Mouse (Mus musculus): ENCODE measurements around the gene Patz1. TPM values are rescaled to one million over a fixed set of nuclear protein-coding genes. Genes with fewer than 3 reads are reported as not detected.

The Patz1 gene
- polyA plus RNA-seq, 1 experiment, result 1.8 TPM

GRCm38 (mm10) chr11:3278351-3278750 is 10.3 kb upstream of the Patz1 start:
- Histone ChIP-seq H3K4me1 (ENCODE audit: control insufficient read depth) (no peaks in the 10 kb centered on the region), H3K27me3 (ENCODE audit: control insufficient read depth) (no peaks in the 10 kb centered on the region; the same call in 1 of the 2 replicates), H3K36me3 (ENCODE audit: control insufficient read depth) (no peaks in the 10 kb centered on the region), H3K4me3 (replicated peaks) (no peak overlapping the region), H3K9me3 (ENCODE audit: control insufficient read depth, low read length) (peaks cover 21% of the 10 kb centered on the region)
- no peak for TF ChIP-seq GATA1 (IDR thresholded peaks at IDR 0.05; ENCODE audit: low read length)
- no peak for TF ChIP-seq TAL1 (IDR thresholded peaks at IDR 0.05; ENCODE audit: low read length)

GRCm38 (mm10) chr11:3279729-3280128 is 8.9 kb upstream of the Patz1 start:
- no peaks in the 10 kb centered on the region for H3K4me1 ChIP-seq (ENCODE audit: control insufficient read depth)
- H3K27me3 ChIP-seq (ENCODE audit: control insufficient read depth), result no peaks in the 10 kb centered on the region; the same call in 1 of the 2 replicates
- H3K9me3 ChIP-seq (ENCODE audit: control insufficient read depth, low read length), result peaks cover 21% of the 10 kb centered on the region
- no peaks in the 10 kb centered on the region for H3K36me3 ChIP-seq (ENCODE audit: control insufficient read depth)
- no peak overlapping the region for H3K4me3 ChIP-seq (replicated peaks)
- no peak for TF ChIP-seq TAL1 (IDR thresholded peaks at IDR 0.05; ENCODE audit: low read length)
- no peak for TF ChIP-seq GATA1 (IDR thresholded peaks at IDR 0.05; ENCODE audit: low read length)

- H3K27me3 ChIP-seq (ENCODE audit: control insufficient read depth), result peaks cover 6% of the 10 kb centered on the region
- no peaks in the 10 kb centered on the region for H3K4me1 ChIP-seq (ENCODE audit: control insufficient read depth)
- no peak overlapping the region for H3K4me3 ChIP-seq (replicated peaks)
- H3K9me3 ChIP-seq (ENCODE audit: control insufficient read depth, low read length), result peaks cover 21% of the 10 kb centered on the region
- TF ChIP-seq TAL1 (IDR thresholded peaks at IDR 0.05; ENCODE audit: low read length), result no peak
- TF ChIP-seq GATA1 (IDR thresholded peaks at IDR 0.05; ENCODE audit: low read length), result no peak
- no peaks in the 10 kb centered on the region for H3K36me3 ChIP-seq (ENCODE audit: control insufficient read depth)
Measured at GRCm38 (mm10) chr11:3282887-3283286, 5.8 kb upstream of the Patz1 start.

DNA sequence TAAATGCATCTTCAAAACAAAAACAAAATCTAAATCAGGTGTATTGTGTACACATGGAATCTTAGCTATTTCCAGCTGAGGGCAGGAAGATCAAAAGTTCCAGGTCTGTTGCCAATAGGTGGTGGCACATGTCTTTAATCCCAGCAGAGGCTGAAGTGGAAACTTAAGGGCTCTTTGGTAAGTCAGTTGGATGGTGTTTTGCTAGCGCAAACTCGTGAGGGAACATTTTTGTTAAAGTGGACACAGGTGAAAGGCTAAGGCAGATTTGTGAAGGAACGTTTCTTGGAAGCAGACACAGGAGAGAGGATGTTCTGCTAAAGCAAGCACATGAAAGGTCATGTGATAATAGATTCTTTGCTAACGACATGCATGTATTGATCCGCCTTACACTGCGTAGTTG is 5.0 kb upstream of the Patz1 start:
- H3K4me3 ChIP-seq (replicated peaks), result no peak overlapping the region
- TF ChIP-seq GATA1 (IDR thresholded peaks at IDR 0.05; ENCODE audit: low read length), result no peak
- no peak for TF ChIP-seq TAL1 (IDR thresholded peaks at IDR 0.05; ENCODE audit: low read length)
- peaks cover 21% of the 10 kb centered on the region for H3K9me3 ChIP-seq (ENCODE audit: control insufficient read depth, low read length)
- peaks cover 6% of the 10 kb centered on the region for H3K4me1 ChIP-seq (ENCODE audit: control insufficient read depth)
- H3K36me3 ChIP-seq (ENCODE audit: control insufficient read depth), result no peaks in the 10 kb centered on the region
- peaks cover 14% of the 10 kb centered on the region for H3K27me3 ChIP-seq (ENCODE audit: control insufficient read depth)

- Histone ChIP-seq H3K4me3 (replicated peaks) (no peak overlapping the region), H3K36me3 (ENCODE audit: control insufficient read depth) (no peaks in the 10 kb centered on the region; the same call in 1 of the 2 replicates), H3K27me3 (ENCODE audit: control insufficient read depth) (peaks cover 20% of the 10 kb centered on the region), H3K9me3 (ENCODE audit: control insufficient read depth, low read length) (peaks cover 14% of the 10 kb centered on the region), H3K4me1 (ENCODE audit: control insufficient read depth) (peaks cover 25% of the 10 kb centered on the region)
- TF ChIP-seq TAL1 (IDR thresholded peaks at IDR 0.05; ENCODE audit: low read length) (no peak), GATA1 (IDR thresholded peaks at IDR 0.05; ENCODE audit: low read length) (no peak)
Measured at GRCm38 (mm10) chr11:3285940-3286339, 2.7 kb upstream of the Patz1 start.

DNA sequence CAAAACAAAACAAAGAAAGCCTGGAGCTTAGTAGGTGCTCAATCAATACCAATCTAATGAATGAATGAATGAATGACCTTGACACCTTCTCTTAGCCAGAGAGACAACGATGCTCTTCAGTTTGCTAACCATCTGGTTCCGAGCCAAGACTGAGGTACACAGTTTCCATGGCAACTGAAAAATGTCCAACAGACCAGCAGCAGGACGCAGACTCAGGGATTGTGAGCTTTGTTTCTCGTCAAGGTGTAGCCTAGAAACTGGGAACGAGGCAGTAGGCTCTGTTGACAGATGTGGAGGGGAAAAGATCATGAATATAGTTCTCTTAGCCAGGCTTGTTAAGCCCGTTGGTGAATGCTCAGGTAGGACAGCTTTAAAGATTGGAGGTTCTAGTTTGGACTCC is 1.5 kb upstream of the Patz1 start:
- Histone ChIP-seq H3K9me3 (ENCODE audit: control insufficient read depth, low read length) (peaks cover 3% of the 10 kb centered on the region; the same call in 1 of the 2 replicates), H3K36me3 (ENCODE audit: control insufficient read depth) (peaks cover 4% of the 10 kb centered on the region), H3K4me3 (replicated peaks) (no peak overlapping the region), H3K27me3 (ENCODE audit: control insufficient read depth) (peaks cover 20% of the 10 kb centered on the region), H3K4me1 (ENCODE audit: control insufficient read depth) (peaks cover 37% of the 10 kb centered on the region)
- no peak for TF ChIP-seq TAL1 (IDR thresholded peaks at IDR 0.05; ENCODE audit: low read length)
- no peak for TF ChIP-seq GATA1 (IDR thresholded peaks at IDR 0.05; ENCODE audit: low read length)

DNA sequence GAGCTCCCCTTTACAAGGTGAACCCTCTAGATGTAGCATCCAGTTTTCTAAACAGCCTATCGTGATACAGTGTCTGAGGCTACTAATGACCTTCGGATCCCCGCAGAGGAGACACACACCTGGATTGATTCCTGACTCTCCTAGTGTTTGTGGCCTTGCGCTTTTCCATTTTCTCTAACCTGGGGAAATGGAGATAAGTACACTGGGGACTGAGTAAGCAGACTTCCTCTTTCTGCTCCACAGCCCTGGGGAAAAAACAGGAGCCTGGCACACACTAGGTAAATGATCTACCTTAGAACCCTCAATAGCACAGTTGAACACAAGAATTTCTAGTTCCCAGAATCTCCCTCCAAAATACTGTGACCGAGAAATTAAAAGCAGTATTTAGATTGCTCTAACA is 753 bp upstream of the Patz1 start:
- TF ChIP-seq GATA1 (IDR thresholded peaks at IDR 0.05; ENCODE audit: low read length), result no peak
- no peak for TF ChIP-seq TAL1 (IDR thresholded peaks at IDR 0.05; ENCODE audit: low read length)
- H3K4me3 ChIP-seq (replicated peaks), result no peak overlapping the region
- H3K36me3 ChIP-seq (ENCODE audit: control insufficient read depth), result peaks cover 5% of the 10 kb centered on the region
- peaks cover 20% of the 10 kb centered on the region for H3K27me3 ChIP-seq (ENCODE audit: control insufficient read depth)
- H3K4me1 ChIP-seq (ENCODE audit: control insufficient read depth), result peaks cover 45% of the 10 kb centered on the region
- H3K9me3 ChIP-seq (ENCODE audit: control insufficient read depth, low read length), result no peaks in the 10 kb centered on the region

DNA sequence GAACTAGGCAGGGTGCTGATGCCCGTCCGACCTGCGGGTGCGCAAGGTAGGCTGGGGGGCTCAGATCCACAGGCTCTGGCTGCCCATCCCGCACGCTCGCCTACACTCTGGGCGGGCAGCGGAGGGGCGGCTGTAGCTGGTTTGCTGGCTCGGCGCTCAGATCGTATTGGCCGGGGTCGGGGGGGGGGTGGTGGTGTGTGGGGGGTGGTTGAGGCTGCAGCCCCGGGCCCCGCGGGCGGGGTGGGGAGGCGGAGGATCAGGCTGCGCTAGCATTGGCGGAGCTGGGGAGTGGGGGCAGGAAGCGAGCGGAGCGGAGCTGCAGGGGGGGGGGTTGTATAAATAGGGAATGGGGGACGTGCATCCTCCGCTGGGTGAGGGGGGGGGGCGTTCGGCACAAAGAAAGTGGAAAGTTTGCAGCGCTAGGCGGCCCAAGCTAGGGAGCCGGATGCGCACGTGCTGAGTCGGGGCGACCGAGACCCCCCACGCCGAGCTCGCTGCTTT is 678 bp downstream of the Patz1 start:
- H3K27me3 ChIP-seq (ENCODE audit: control insufficient read depth), result peaks cover 20% of the 10 kb centered on the region
- no peaks in the 10 kb centered on the region for H3K9me3 ChIP-seq (ENCODE audit: control insufficient read depth, low read length)
- H3K4me1 ChIP-seq (ENCODE audit: control insufficient read depth), result peaks cover 59% of the 10 kb centered on the region
- no peak for TF ChIP-seq TAL1 (IDR thresholded peaks at IDR 0.05; ENCODE audit: low read length)
- TF ChIP-seq GATA1 (IDR thresholded peaks at IDR 0.05; ENCODE audit: low read length), result no peak
- peak overlapping the region; percentile 92 for H3K4me3 ChIP-seq (replicated peaks)
- peaks cover 19% of the 10 kb centered on the region for H3K36me3 ChIP-seq (ENCODE audit: control insufficient read depth)

DNA sequence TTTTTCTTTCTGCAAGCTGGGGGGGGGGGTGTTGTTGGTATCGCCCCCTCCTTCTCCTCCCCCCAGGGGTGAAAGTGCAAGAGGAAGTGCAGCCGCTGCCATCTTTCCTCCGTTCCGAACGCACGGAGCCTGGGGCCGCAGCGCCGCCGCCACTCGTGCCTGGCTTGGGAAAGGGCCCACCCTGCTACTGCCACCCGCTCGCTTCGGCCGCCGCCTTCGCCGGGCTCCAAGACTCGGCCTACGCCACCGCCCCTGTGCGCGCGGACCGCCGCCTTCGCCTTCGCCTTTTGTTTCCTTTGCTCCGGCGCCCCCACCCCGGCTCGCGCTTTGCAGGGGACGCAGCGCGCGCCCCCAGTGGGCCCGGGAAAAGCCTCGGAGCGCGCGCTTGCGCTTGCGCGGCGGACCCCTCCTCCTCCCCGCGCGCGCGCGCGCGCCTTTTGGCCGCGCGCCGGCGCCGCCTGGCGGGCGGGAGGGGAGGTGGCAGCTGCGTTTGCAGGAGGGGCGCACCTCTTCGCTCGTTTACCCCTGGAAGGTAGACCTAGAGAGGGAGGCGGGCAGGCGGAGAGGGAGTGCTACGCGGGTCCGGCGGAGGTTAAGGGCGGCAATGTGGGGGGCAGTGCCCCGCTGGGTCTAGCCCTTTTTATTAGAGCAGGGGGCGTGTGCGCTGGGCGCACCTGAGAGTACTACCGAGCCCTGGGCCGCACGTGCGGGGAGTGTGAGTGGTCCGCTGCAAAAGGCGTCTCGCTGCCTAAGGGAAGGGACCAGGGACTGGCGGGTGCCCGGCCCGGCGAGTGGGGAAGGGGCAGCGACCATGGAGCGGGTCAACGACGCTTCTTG is 1.3 kb downstream of the Patz1 start:
- peaks cover 26% of the 10 kb centered on the region for H3K36me3 ChIP-seq (ENCODE audit: control insufficient read depth)
- no peak for TF ChIP-seq TAL1 (IDR thresholded peaks at IDR 0.05; ENCODE audit: low read length)
- no peak for TF ChIP-seq GATA1 (IDR thresholded peaks at IDR 0.05; ENCODE audit: low read length)
- H3K4me1 ChIP-seq (ENCODE audit: control insufficient read depth), result peaks cover 64% of the 10 kb centered on the region

More for the DNA sequence above, 1.3 kb downstream of the Patz1 start:
- H3K9me3 ChIP-seq (ENCODE audit: control insufficient read depth, low read length), result no peaks in the 10 kb centered on the region
- peak overlapping the region; percentile 92 for H3K4me3 ChIP-seq (replicated peaks)
- H3K27me3 ChIP-seq (ENCODE audit: control insufficient read depth), result peaks cover 20% of the 10 kb centered on the region
